Mouse (Mus musculus): ENCODE measurements around the gene Tsacc. TPM values are rescaled to one million over a fixed set of nuclear protein-coding genes. Genes with fewer than 3 reads are reported as not detected.
"Not testable (repeated sequence)": the region's sequence is repeated elsewhere in the genome, so short reads cannot be mapped to it uniquely, and the experiment has no call there.

The Tsacc gene
- polyA plus RNA-seq, 1 experiment from 2014 or later = 8.1 TPM

DNA sequence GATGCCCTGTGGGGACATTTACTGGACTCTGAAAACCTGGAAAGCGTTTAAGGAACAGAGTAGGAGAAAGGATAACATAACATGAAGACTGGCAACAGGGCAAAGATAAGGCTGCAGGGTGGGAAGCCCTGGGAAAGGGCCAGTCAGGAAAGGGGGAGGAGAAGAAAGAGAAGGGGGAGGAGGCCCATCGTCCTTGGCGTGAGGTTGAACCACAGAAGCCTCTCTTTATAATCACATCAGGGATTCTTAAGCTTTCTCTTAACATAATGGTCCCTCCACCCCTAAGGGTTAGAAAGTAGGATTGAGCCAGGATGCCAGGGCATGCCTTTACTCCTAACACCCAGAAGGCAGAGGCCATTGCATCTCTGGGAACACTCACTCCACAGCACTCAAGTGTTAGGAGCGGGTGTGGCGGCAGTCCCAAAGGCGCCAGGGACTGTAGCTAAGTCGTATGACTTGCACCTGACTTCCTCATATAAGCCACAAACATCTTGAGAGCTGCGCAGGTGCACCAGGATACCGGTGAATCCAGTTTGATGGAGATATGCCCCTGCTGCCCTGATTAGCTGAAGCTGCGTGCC is 8.6 kb downstream of the Tsacc start:
- H3K9ac ChIP-seq (replicated peaks; ENCODE audit: low read length); ATAC-seq (ENCODE audit: low FRiP score, low TSS enrichment); DNase-seq; H3K4me1 ChIP-seq (ENCODE audit: control insufficient read depth, insufficient read depth, low read length); H3K27ac ChIP-seq (replicated peaks; ENCODE audit: low read depth, low read length); H3K36me3 ChIP-seq (ENCODE audit: control insufficient read depth, insufficient read depth, low read length); H3K4me3 ChIP-seq (replicated peaks; ENCODE audit: low read depth, low read length); H3K4me2 ChIP-seq (ENCODE audit: low read length); H3K27me3 ChIP-seq (ENCODE audit: control insufficient read depth, insufficient read depth, low read length); H3K9me3 ChIP-seq (ENCODE audit: control insufficient read depth, low read length): not testable (repeated sequence)
- WGBS = 79% methylated on average over 8 of the region's 10 CpGs

- no peak within 1 kb of the TSS for H3K4me3 ChIP-seq (replicated peaks; ENCODE audit: low read depth, low read length)
- 97% methylated on average over 4 of the region's 4 CpGs for WGBS
- no peak within 1 kb of the TSS for H3K27ac ChIP-seq (replicated peaks; ENCODE audit: low read depth, low read length)
- no peaks in the 10 kb centered on the region for H3K4me1 ChIP-seq (ENCODE audit: control insufficient read depth, insufficient read depth, low read length)
- no peak within 1 kb of the TSS for H3K4me2 ChIP-seq (ENCODE audit: low read length)
- no peaks in the 10 kb centered on the region for H3K27me3 ChIP-seq (ENCODE audit: control insufficient read depth, insufficient read depth, low read length)
- H3K9me3 ChIP-seq (ENCODE audit: control insufficient read depth, low read length) = no peaks in the 10 kb centered on the region
- DNase-seq (no peak), ATAC-seq (ENCODE audit: low FRiP score, low TSS enrichment) (no peak)
- no peak within 1 kb of the TSS for H3K9ac ChIP-seq (replicated peaks; ENCODE audit: low read length)
- H3K36me3 ChIP-seq (ENCODE audit: control insufficient read depth, insufficient read depth, low read length) = no peaks in the 10 kb centered on the region
Observed at GRCm38 (mm10) chr3:88287110-88287509, 9.7 kb downstream of the Tsacc start, which contains the start of gene Gm38392. Gene Gm38392, minus strand, starts transcription at chr3:88287210.

DNA sequence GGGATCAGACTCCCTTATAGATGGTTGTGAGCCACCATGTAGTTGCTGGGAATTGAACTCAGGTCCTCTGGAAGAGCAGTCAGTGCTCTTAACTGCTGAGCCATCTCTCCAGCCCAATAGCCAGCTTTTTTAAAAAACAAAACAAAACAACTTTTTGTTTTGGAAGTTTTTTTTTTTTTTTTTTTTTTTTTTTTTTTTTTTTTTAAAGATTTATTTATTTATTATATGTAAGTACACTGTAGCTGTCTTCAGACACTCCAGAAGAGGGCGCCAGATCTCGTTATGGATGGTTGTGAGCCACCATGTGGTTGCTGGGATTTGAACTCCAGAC is 11.3 kb downstream of the Tsacc start:
- not testable (repeated sequence) for H3K4me1 ChIP-seq (ENCODE audit: control insufficient read depth, insufficient read depth, low read length); H3K27ac ChIP-seq (replicated peaks; ENCODE audit: low read depth, low read length); H3K27me3 ChIP-seq (ENCODE audit: control insufficient read depth, insufficient read depth, low read length); H3K4me3 ChIP-seq (replicated peaks; ENCODE audit: low read depth, low read length); H3K9me3 ChIP-seq (ENCODE audit: control insufficient read depth, low read length); ATAC-seq (ENCODE audit: low FRiP score, low TSS enrichment); H3K9ac ChIP-seq (replicated peaks; ENCODE audit: low read length); DNase-seq; H3K36me3 ChIP-seq (ENCODE audit: control insufficient read depth, insufficient read depth, low read length); H3K4me2 ChIP-seq (ENCODE audit: low read length)
- no CpG with 5 or more reads among the region's 2 CpGs for WGBS

DNA sequence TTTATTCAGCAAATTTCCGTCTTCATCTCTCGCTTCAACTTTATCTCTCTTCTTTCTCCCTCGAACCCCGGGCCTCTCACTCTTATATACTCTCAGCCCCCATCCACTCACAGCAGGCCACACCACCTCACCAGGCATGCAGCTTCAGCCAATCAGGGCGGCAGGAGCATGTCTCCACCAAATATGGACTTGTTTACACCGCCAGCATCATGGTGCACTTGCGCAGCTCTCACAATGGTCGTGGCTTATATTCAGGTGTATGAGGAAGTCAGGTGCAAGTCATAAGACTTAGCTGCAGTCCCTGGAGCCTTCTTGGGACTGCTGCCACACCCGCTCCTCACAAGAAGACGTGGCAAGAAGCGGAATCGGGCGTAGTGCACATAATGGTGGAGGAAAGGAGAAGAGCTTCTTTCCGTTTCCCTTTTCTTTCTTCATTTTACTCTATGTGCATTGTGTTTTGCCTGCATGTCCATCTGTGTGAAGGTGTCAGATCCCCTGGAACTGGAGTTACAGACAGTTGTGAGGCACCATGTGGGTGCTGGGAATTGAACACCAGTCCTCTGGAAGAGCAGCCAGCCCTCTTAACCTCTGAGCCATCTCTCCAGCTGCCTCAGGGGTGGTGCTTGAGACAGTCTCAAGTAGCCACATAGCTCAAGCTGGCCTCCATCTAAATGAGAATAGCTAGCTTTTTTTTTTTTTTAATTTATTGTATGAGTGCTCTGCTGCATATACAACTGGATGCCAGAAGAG is 11.8 kb downstream of the Tsacc start:
- WGBS = 96% methylated on average over 14 of the region's 14 CpGs
- not testable (repeated sequence) for H3K9me3 ChIP-seq (ENCODE audit: control insufficient read depth, low read length); H3K4me1 ChIP-seq (ENCODE audit: control insufficient read depth, insufficient read depth, low read length); ATAC-seq (ENCODE audit: low FRiP score, low TSS enrichment); H3K9ac ChIP-seq (replicated peaks; ENCODE audit: low read length); H3K27me3 ChIP-seq (ENCODE audit: control insufficient read depth, insufficient read depth, low read length); H3K4me3 ChIP-seq (replicated peaks; ENCODE audit: low read depth, low read length); H3K27ac ChIP-seq (replicated peaks; ENCODE audit: low read depth, low read length); DNase-seq; H3K4me2 ChIP-seq (ENCODE audit: low read length); H3K36me3 ChIP-seq (ENCODE audit: control insufficient read depth, insufficient read depth, low read length)

GRCm38 (mm10) chr3:88281141-88281916 is 15.5 kb downstream of the Tsacc start:
- 60% methylated on average over 11 of the region's 11 CpGs for WGBS
- not testable (repeated sequence) for H3K4me3 ChIP-seq (replicated peaks; ENCODE audit: low read depth, low read length); H3K9ac ChIP-seq (replicated peaks; ENCODE audit: low read length); H3K4me1 ChIP-seq (ENCODE audit: control insufficient read depth, insufficient read depth, low read length); ATAC-seq (ENCODE audit: low FRiP score, low TSS enrichment); H3K27me3 ChIP-seq (ENCODE audit: control insufficient read depth, insufficient read depth, low read length); H3K4me2 ChIP-seq (ENCODE audit: low read length); H3K36me3 ChIP-seq (ENCODE audit: control insufficient read depth, insufficient read depth, low read length); DNase-seq; H3K27ac ChIP-seq (replicated peaks; ENCODE audit: low read depth, low read length); H3K9me3 ChIP-seq (ENCODE audit: control insufficient read depth, low read length)

- Histone ChIP-seq H3K4me2 (ENCODE audit: low read length) (no peak overlapping the region), H3K9ac (replicated peaks; ENCODE audit: low read length) (no peak overlapping the region), H3K4me3 (replicated peaks; ENCODE audit: low read depth, low read length) (no peak overlapping the region), H3K4me1 (ENCODE audit: control insufficient read depth, insufficient read depth, low read length) (no peaks in the 10 kb centered on the region), H3K27ac (replicated peaks; ENCODE audit: low read depth, low read length) (no peak overlapping the region), H3K9me3 (ENCODE audit: control insufficient read depth, low read length) (no peaks in the 10 kb centered on the region), H3K36me3 (ENCODE audit: control insufficient read depth, insufficient read depth, low read length) (no peaks in the 10 kb centered on the region), H3K27me3 (ENCODE audit: control insufficient read depth, insufficient read depth, low read length) (no peaks in the 10 kb centered on the region)
- ATAC-seq (ENCODE audit: low FRiP score, low TSS enrichment) (no peak), DNase-seq (no peak)
- WGBS = 95% methylated on average over 2 of the region's 2 CpGs
Observed at GRCm38 (mm10) chr3:88280035-88280434, 16.8 kb downstream of the Tsacc start.

GRCm38 (mm10) chr3:88276529-88277143 is 20.2 kb downstream of the Tsacc start:
- Histone ChIP-seq H3K27ac (replicated peaks; ENCODE audit: low read depth, low read length) (no peak overlapping the region), H3K4me2 (ENCODE audit: low read length) (no peak overlapping the region), H3K9ac (replicated peaks; ENCODE audit: low read length) (no peak overlapping the region), H3K4me3 (replicated peaks; ENCODE audit: low read depth, low read length) (no peak overlapping the region), H3K9me3 (ENCODE audit: control insufficient read depth, low read length) (no peaks in the 10 kb centered on the region), H3K27me3 (ENCODE audit: control insufficient read depth, insufficient read depth, low read length) (no peaks in the 10 kb centered on the region), H3K36me3 (ENCODE audit: control insufficient read depth, insufficient read depth, low read length) (no peaks in the 10 kb centered on the region), H3K4me1 (ENCODE audit: control insufficient read depth, insufficient read depth, low read length) (no peaks in the 10 kb centered on the region)
- ATAC-seq (ENCODE audit: low FRiP score, low TSS enrichment) = no peak
- DNase-seq = peak; percentile 49
- WGBS = 58% methylated on average over 7 of the region's 7 CpGs

DNA sequence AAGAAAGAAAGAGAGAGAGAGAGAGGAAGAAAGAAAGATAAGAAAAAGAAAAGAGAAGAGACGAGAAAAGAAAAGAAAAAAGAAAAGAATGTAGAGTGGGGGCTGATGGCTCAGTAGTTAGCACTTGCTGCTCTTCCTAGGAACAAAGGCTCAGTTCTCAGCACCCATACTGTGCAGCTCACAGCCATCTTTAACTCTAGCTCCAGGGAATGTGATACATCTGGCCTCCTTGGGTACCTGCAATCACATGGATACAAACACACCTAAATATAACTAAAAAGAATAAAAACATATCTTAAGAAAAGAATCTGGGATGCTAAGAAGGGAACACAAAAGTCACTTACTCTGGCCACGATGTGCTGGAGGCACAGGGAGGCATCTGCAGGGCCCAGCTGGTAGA is 20.7 kb downstream of the Tsacc start:
- Histone ChIP-seq H3K4me2 (ENCODE audit: low read length) (no peak overlapping the region), H3K4me1 (ENCODE audit: control insufficient read depth, insufficient read depth, low read length) (no peaks in the 10 kb centered on the region)

More for the DNA sequence above, 20.7 kb downstream of the Tsacc start:
- DNase-seq (no peak), ATAC-seq (ENCODE audit: low FRiP score, low TSS enrichment) (no peak)
- no peaks in the 10 kb centered on the region for H3K27me3 ChIP-seq (ENCODE audit: control insufficient read depth, insufficient read depth, low read length)
- no peak overlapping the region for H3K27ac ChIP-seq (replicated peaks; ENCODE audit: low read depth, low read length)
- WGBS = 92% methylated on average over 2 of the region's 2 CpGs
- no peak overlapping the region for H3K4me3 ChIP-seq (replicated peaks; ENCODE audit: low read depth, low read length)
- H3K9me3 ChIP-seq (ENCODE audit: control insufficient read depth, low read length) = no peaks in the 10 kb centered on the region
- H3K9ac ChIP-seq (replicated peaks; ENCODE audit: low read length) = no peak overlapping the region
- no peaks in the 10 kb centered on the region for H3K36me3 ChIP-seq (ENCODE audit: control insufficient read depth, insufficient read depth, low read length)
